Mouse (Mus musculus) hindbrain, embryonic 13.5 days (tissue): ENCODE results near the gene 4930579F01Rik. TPM values are rescaled to one million over a fixed set of nuclear protein-coding genes. Genes with fewer than 3 reads are reported as not detected.

Experiments
- ATAC-seq: fragments of 200-750 bp; cut with Nextera tagmentation; 2 replicates; pipeline ENCODE4 v1.8.0; 2017; ENCODE audit warnings: moderate TSS enrichment; ENCODE audit not compliant: low FRiP score
- H3K27ac ChIP-seq: fragments of 300-500 bp; sonication (generic); 2 replicates; pipeline ENCODE4 v1.5.1; 2015; ENCODE audit warnings: inconsistent platforms, mild to moderate bottlenecking, moderate library complexity
- H3K27me3 ChIP-seq: fragments of 300-500 bp; sonication (generic); 2 replicates; pipeline ENCODE4 v1.6.1; 2015; ENCODE audit warnings: mild to moderate bottlenecking, inconsistent platforms
- H3K36me3 ChIP-seq: fragments of 300-500 bp; sonication (generic); 2 replicates; pipeline ENCODE4 v1.6.1; 2015; ENCODE audit warnings: mild to moderate bottlenecking, inconsistent platforms
- H3K4me1 ChIP-seq: fragments of 300-500 bp; sonication (generic); replicated peaks from 2 replicates; pipeline ENCODE4 v1.6.1; 2015; ENCODE audit warnings: inconsistent platforms
- H3K4me2 ChIP-seq: fragments of 300-500 bp; sonication (generic); 2 replicates; pipeline ENCODE4 v1.6.1; 2015; ENCODE audit warnings: inconsistent platforms, mild to moderate bottlenecking, moderate library complexity
- H3K4me3 ChIP-seq: fragments of 300-500 bp; sonication (generic); 2 replicates; pipeline ENCODE4 v1.5.1; 2015; ENCODE audit warnings: mild to moderate bottlenecking, inconsistent platforms
- H3K9ac ChIP-seq: fragments of 300-500 bp; sonication (generic); 2 replicates; pipeline ENCODE4 v1.6.1; 2015; ENCODE audit warnings: mild to moderate bottlenecking, inconsistent platforms
- H3K9me3 ChIP-seq: fragments of 300-500 bp; sonication (generic); 2 replicates; pipeline ENCODE4 v1.6.1; 2016; ENCODE audit warnings: inconsistent platforms
- WGBS: fragments of 180-500 bp; shearing (Covaris S2); methylation state at CpG from one replicate; pipeline ENCODE4 v1.1.7; 2015; 5-methylcytosine and 5-hydroxymethylcytosine counted together
- polyA plus RNA-seq: library from polyadenylated mRNA; unstranded; fragments of >200 nt; fragmentation: Nextera tagmentation; extraction: Ambion mirVana; gene quantifications from 2 replicates; pipeline ENCODE4 v1.2.1, GENCODE M21; 2015

The 4930579F01Rik gene
- polyA plus RNA-seq, 1 experiment from 2014 or later = 0.10 TPM

DNA sequence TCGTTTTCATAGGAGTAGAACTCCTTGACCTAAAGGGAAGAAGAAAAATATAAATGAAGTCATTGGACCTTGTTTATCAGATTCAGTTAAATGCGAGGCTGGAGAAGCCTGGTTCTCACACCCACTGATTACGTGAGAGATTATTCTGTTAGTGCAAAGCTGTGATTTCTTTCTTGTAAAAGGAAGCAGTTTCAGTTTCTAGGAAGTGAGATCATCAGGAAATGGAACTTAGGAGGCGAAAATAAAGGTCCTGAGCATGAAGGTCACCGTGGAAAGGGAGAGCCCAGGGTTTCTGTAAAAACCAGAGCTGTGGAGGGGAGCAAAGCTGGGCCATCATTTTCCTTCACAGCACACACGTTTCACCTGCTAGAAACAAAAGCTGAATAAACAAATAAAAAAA, 75.2 kb downstream of the 4930579F01Rik start:
- no peak overlapping the region for H3K9ac ChIP-seq
- H3K4me2 ChIP-seq = no peak overlapping the region
- no peaks in the 10 kb centered on the region for H3K4me1 ChIP-seq
- no peaks in the 10 kb centered on the region for H3K36me3 ChIP-seq
- 80% methylated on average over 6 of the region's 6 CpGs for WGBS
- H3K27me3 ChIP-seq = no peaks in the 10 kb centered on the region
- no peak for ATAC-seq
- H3K27ac ChIP-seq = no peak overlapping the region
- H3K9me3 ChIP-seq = no peaks in the 10 kb centered on the region
- H3K4me3 ChIP-seq = no peak overlapping the region

DNA sequence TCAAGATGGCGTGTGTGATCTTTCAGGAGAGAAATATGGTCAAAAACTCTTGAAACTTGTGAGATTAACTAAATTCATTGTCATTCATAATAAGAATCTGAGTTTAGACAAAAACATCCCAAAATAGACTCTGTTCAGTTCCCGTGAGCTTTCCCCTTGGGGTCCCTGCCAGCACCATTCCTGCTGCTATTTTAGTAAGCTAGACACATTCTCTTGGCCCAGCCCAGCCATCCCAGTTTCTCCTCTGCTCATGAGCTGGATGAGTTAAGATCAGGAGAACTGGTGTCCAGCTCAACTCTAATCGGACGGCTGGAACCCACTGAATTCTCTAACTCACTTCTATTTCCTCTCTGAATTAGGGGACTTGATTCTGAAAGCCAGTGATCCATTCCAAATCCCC, 76.8 kb downstream of the 4930579F01Rik start:
- Histone ChIP-seq H3K9me3 (no peaks in the 10 kb centered on the region), H3K4me3 (no peak overlapping the region), H3K27ac (no peak overlapping the region), H3K4me2 (no peak overlapping the region), H3K9ac (no peak overlapping the region), H3K4me1 (no peaks in the 10 kb centered on the region), H3K36me3 (no peaks in the 10 kb centered on the region), H3K27me3 (no peaks in the 10 kb centered on the region)
- 94% methylated on average over 4 of the region's 4 CpGs for WGBS
- ATAC-seq = no peak

DNA sequence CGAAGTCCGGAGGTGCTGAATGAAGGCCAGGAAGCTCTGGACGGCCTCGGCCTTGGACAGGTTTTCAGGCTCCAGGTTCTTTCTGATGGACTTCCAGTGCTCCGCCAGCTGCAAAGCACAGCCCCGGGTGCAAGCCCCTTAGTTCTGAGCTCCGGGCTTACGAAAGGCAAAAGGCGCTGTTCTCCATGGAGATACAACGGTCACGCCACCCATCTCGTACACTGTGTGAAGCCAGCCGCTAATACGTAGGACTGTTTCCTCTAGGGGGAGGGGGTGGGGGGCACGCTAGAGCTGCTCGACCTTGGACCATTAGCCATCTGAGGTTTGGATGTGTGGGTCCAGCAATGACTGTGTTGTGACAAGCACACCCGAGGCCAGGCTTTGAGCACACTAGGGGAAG, 79.5 kb downstream of the 4930579F01Rik start:
- Histone ChIP-seq H3K9ac (no peak overlapping the region), H3K27me3 (no peaks in the 10 kb centered on the region), H3K4me3 (no peak overlapping the region), H3K4me2 (no peak overlapping the region), H3K4me1 (no peaks in the 10 kb centered on the region), H3K27ac (no peak overlapping the region), H3K36me3 (no peaks in the 10 kb centered on the region), H3K9me3 (no peaks in the 10 kb centered on the region)
- ATAC-seq = no peak
- 85% methylated on average over 17 of the region's 17 CpGs for WGBS

Other genes with a start within 250 kb of the 4930579F01Rik start
- 1.8 and 1.9 TPM in 2 replicates for gene Dapp1, start 212.3 kb downstream of the 4930579F01Rik start, polyA plus RNA-seq
- 0.12 and 0.18 TPM in 2 replicates for gene 1110002E22Rik, start 128.8 kb downstream of the 4930579F01Rik start, polyA plus RNA-seq
- gene Gm5105, start 126.4 kb downstream of the 4930579F01Rik start, polyA plus RNA-seq = 0.12 TPM in 1 of 2 replicates, not detected in the other
- 8.1 TPM in 2 replicates for gene Trmt10a, start 50.4 kb downstream of the 4930579F01Rik start, polyA plus RNA-seq
- 9.4 and 10.0 TPM in 2 replicates for gene Mttp, start 48.9 kb downstream of the 4930579F01Rik start, polyA plus RNA-seq
- 0.71 and 1.1 TPM in 2 replicates for gene Adh7, start 23.9 kb upstream of the 4930579F01Rik start, polyA plus RNA-seq
- gene Adh1, start 67.2 kb upstream of the 4930579F01Rik start, polyA plus RNA-seq = 0.65 and 1.4 TPM in 2 replicates
- not detected in 2 replicates for gene Adh6a, start 119.5 kb upstream of the 4930579F01Rik start, polyA plus RNA-seq
- gene Adh6b, start 147.9 kb upstream of the 4930579F01Rik start, polyA plus RNA-seq = 0.10 and 0.22 TPM in 2 replicates
- not detected in 2 replicates for gene Adh4, start 221.6 kb upstream of the 4930579F01Rik start, polyA plus RNA-seq
- 230 TPM in 2 replicates for gene Adh5, start 249.3 kb upstream of the 4930579F01Rik start, polyA plus RNA-seq